Mouse (Mus musculus): ENCODE results near the gene Kif2c.

- no peak for TF ChIP-seq POLR2A (IDR thresholded peaks at IDR 0.05; ENCODE audit: control insufficient read depth in 1 of 2, insufficient read depth in 1 of 2, low read depth in 1 of 2, low read length in 2 of 2, poor library complexity in 1 of 2)
- TF ChIP-seq KAT2A (conservative IDR thresholded peaks at IDR 0.05; ENCODE audit: low read depth, low read length), result no peak
- no peak for TF ChIP-seq CTCF (IDR thresholded peaks at IDR 0.05 in 2 of 3, conservative IDR thresholded peaks at IDR 0.05 in 1 of 3; ENCODE audit: control insufficient read depth in 1 of 3, insufficient read depth in 1 of 3, low read depth in 2 of 3, low read length in 3 of 3, poor library complexity in 1 of 3, severe bottlenecking in 1 of 3)
- TF ChIP-seq TCF12 (IDR thresholded peaks at IDR 0.05; ENCODE audit: low read depth, low read length), result no peak
- TF ChIP-seq MYC (IDR thresholded peaks at IDR 0.05; ENCODE audit: low read depth, low read length), result no peak
- no peak for TF ChIP-seq GABPA (IDR thresholded peaks at IDR 0.05; ENCODE audit: low read depth, low read length)
- TF ChIP-seq POLR2AphosphoS5 (IDR thresholded peaks at IDR 0.05; ENCODE audit: borderline replicate concordance, low read depth, low read length), result no peak
- no peak for TF ChIP-seq MXI1 (IDR thresholded peaks at IDR 0.05; ENCODE audit: low read depth, low read length)
- TF ChIP-seq ZMIZ1 (IDR thresholded peaks at IDR 0.05; ENCODE audit: low read depth, low read length), result no peak
- TF ChIP-seq MAFK (IDR thresholded peaks at IDR 0.05; ENCODE audit: borderline replicate concordance, low read depth, low read length), result no peak
- no peak for TF ChIP-seq RCOR1 (IDR thresholded peaks at IDR 0.05; ENCODE audit: low read depth, low read length)
- no peak for TF ChIP-seq MAZ (IDR thresholded peaks at IDR 0.05; ENCODE audit: low read depth, low read length)
- TF ChIP-seq ZKSCAN1 (IDR thresholded peaks at IDR 0.05; ENCODE audit: low read depth, low read length), result no peak
- TF ChIP-seq HCFC1 (IDR thresholded peaks at IDR 0.05; ENCODE audit: low read depth, low read length), result no peak
Measured at GRCm38 (mm10) chr4:117229590-117229989, 47.2 kb upstream of the Kif2c start.
